Mouse (Mus musculus): Measurements from ENCODE around the gene Bsn. TPM values are rescaled to one million over a fixed set of nuclear protein-coding genes. Genes with fewer than 3 reads are reported as not detected.
A peak's percentile ranks its signal among the peaks of the same experiment; 100 is the strongest.

Bsn gene
- polyA plus RNA-seq, 1 experiment from 2014 or later = 0.89 TPM

DNA sequence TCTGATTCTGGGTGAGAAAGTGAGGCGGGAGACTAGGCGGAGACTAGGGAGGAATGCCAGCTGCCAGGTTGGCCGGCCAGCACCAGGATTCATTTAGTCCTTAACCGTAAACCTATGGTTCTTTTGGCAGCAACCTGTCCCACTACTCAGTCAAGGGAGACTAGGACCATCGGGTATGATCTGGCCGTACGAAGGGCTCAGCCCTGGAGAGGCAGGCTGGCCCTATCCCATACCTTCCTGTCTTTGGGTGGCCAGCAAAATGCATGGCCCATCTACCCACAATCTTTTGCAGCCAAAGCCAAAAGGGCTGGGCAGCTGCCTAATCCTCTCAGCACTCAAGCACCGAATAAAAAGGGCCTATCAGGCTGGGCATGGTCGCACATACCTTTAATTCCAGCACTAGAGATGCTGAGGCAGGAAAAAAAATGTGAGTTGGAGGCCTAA, 117.7 kb downstream of the Bsn start:
- no peaks in the 10 kb centered on the region for H3K9me3 ChIP-seq
- H3K4me2 ChIP-seq (replicated peaks) = no peak overlapping the region
- H3K27ac ChIP-seq = no peak overlapping the region
- H3K36me3 ChIP-seq = peaks cover 42% of the 10 kb centered on the region
- H3K4me3 ChIP-seq = no peak overlapping the region
- 0 out of 2 replicates have a peak overlapping the region, but pooled peaks have one; percentile 1 for H3K9ac ChIP-seq
- ATAC-seq (ENCODE audit: low FRiP score, low read depth) = no peak
- WGBS = 56% methylated on average over 9 of the region's 9 CpGs
- H3K27me3 ChIP-seq = no peaks in the 10 kb centered on the region
- H3K4me1 ChIP-seq = no peaks in the 10 kb centered on the region

DNA sequence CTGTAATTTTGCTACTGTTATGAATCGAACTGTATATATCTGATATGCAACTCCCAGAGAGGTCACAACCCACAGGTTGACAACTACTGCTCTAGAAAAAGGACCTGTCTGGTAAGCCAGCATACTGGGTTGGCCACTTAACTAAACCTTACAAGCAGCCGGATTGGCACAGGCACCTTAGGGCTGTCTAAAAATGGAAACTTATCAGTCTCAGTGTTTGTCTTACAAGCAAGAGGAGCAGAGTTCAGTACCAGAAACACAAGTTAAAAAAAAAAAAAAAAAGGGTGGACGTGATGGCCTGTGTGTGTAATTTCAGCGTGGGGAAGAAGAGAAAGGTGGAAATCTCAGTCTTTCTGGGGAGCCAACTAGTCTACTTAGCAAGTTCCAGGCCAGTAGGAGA, 118.4 kb downstream of the Bsn start:
- ATAC-seq (ENCODE audit: low FRiP score, low read depth) = no peak
- Histone ChIP-seq H3K27me3 (no peaks in the 10 kb centered on the region), H3K4me1 (no peaks in the 10 kb centered on the region), H3K27ac (no peak overlapping the region), H3K9ac (no peak overlapping the region), H3K4me2 (replicated peaks) (no peak overlapping the region), H3K36me3 (peaks cover 43% of the 10 kb centered on the region), H3K9me3 (no peaks in the 10 kb centered on the region), H3K4me3 (no peak overlapping the region)
- WGBS = 85% methylated on average over 4 of the region's 4 CpGs

DNA sequence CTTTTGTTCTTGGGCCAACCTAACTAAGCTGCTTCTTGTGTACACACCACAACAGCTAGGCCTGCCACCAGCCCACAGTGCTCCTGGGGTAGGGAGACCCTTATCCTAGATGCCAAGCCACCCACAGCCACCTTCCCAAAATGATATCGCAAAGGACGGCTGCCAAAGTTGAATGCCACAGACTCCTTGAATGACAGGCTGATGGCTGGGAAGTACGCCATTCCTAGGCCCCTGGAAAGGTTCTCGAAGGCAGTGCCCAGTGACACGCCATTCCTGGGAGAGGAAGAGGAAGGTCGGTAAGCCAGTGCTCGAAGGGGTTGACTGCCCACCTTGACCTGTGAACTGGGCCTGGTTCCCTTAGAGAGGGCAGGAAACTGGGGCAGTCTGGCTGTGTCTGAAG, 120.7 kb downstream of the Bsn start:
- WGBS = 86% methylated on average over 7 of the region's 7 CpGs
- no peak for ATAC-seq (ENCODE audit: low FRiP score, low read depth)
- H3K36me3 ChIP-seq = peaks cover 49% of the 10 kb centered on the region

DNA sequence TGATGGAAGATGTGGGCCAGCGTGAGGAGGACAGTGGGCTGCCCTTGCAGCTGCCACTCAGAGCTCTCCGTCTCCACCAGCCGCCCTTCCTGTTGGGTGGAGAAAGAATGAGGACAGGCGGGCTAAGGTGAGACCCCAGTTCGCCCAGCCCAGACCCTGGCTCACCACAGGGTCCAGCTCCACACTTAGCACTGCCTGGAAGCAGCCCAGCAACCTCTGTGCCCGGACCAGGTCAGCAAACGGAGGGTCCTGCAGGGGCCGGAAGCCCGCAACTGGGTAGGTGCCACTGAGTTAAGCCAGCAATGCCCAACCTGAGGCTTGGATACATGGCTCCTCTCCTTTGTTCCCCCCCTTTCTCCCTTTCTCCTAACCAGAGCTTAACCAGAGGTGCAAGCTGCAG, 121.2 kb downstream of the Bsn start:
- H3K4me3 ChIP-seq = no peak overlapping the region
- no peaks in the 10 kb centered on the region for H3K9me3 ChIP-seq
- no peak for ATAC-seq (ENCODE audit: low FRiP score, low read depth)
- no peaks in the 10 kb centered on the region for H3K27me3 ChIP-seq
- H3K36me3 ChIP-seq = peaks cover 54% of the 10 kb centered on the region
- WGBS = 90% methylated on average over 9 of the region's 9 CpGs
- H3K4me2 ChIP-seq (replicated peaks) = no peak overlapping the region
- no peak overlapping the region for H3K9ac ChIP-seq
- H3K4me1 ChIP-seq = no peaks in the 10 kb centered on the region
- H3K27ac ChIP-seq = no peak overlapping the region

More for the DNA sequence above, 120.7 kb downstream of the Bsn start:
- Histone ChIP-seq H3K4me3 (no peak overlapping the region), H3K9me3 (no peaks in the 10 kb centered on the region), H3K4me2 (replicated peaks) (no peak overlapping the region), H3K27ac (no peak overlapping the region), H3K27me3 (no peaks in the 10 kb centered on the region), H3K9ac (no peak overlapping the region), H3K4me1 (no peaks in the 10 kb centered on the region)

DNA sequence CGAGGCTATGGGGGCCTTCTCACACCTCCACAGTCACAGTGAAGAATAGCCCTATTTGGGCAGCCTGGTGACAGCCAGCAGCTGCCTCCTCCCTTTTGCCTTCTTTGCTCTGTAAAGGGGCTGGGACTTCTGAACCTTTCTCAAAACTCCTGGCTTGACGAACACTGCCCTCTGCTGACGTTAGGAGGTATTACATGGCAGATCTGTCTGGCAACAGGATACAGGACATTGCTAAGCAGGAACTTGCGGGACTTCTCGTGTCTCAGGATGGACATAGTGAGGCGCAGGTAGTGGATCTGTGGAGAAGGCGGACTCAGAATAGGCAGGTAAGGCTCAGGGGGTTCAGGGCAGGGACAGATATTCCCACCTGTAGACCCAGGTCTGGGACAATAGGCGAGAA, 122.3 kb downstream of the Bsn start:
- H3K27me3 ChIP-seq = no peaks in the 10 kb centered on the region
- 16% methylated on average over 8 of the region's 8 CpGs for WGBS
- H3K4me2 ChIP-seq (replicated peaks) = no peak overlapping the region
- no peaks in the 10 kb centered on the region for H3K4me1 ChIP-seq
- H3K36me3 ChIP-seq = peaks cover 65% of the 10 kb centered on the region
- no peak overlapping the region for H3K9ac ChIP-seq
- ATAC-seq (ENCODE audit: low FRiP score, low read depth) = peak; percentile 32; the same call in 1 of the 2 replicates
- H3K4me3 ChIP-seq = no peak overlapping the region
- no peak overlapping the region for H3K27ac ChIP-seq
- no peaks in the 10 kb centered on the region for H3K9me3 ChIP-seq

DNA sequence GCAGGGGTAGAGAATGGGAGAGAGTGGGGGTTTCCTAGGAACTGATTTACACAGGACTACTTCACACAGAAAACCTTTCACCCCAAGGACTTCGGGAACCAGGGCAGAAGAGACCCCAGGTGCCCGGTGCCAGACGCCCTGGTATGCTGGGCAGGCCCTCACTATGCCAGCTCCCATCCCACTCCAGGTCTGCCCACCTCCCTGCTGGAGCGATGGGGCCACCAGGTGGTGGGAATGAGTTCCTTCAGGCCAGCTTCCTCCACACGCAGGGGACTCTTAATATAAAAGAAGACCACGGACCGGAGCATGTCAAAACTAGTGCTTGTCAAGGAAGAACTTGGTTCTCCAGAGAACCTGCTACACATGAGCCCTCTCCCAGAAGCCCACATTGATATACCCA, 123.0 kb downstream of the Bsn start:
- WGBS = 81% methylated on average over 7 of the region's 7 CpGs

DNA sequence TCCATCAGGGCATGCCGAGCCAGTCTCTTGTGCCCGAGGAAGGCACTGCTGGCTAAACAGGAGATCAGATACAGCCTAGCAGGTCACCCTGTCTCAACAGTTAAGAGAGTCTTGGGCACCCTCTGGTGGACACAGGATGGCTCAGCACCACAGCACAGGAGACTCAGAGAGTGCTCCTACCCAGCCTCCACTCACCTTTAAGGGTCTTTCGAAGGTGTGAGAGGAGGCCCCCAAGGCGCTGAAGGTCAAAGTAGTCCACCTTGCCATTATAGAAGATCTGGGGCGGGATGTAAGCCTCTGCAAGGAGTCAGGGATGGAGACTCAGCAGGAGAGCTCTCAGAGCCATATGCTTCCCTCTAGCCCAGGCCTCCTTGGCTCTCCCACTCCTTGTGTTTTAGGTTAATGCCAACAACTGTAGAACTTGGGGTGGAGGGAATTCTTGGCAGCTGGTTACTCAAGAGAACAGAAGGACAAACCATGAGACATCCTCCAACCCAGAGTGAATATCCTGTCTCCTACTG, 124.6 kb downstream of the Bsn start:
- H3K27me3 ChIP-seq = no peaks in the 10 kb centered on the region
- H3K9me3 ChIP-seq = no peaks in the 10 kb centered on the region
- peaks cover 72% of the 10 kb centered on the region for H3K36me3 ChIP-seq
- ATAC-seq (ENCODE audit: low FRiP score, low read depth) = no peak
- H3K9ac ChIP-seq = no peak overlapping the region
- no peak overlapping the region for H3K27ac ChIP-seq
- no peak overlapping the region for H3K4me2 ChIP-seq (replicated peaks)
- H3K4me1 ChIP-seq = no peaks in the 10 kb centered on the region
- 48% methylated on average over 5 of the region's 5 CpGs for WGBS
- no peak overlapping the region for H3K4me3 ChIP-seq

More for the DNA sequence above, 123.0 kb downstream of the Bsn start:
- Histone ChIP-seq H3K9me3 (no peaks in the 10 kb centered on the region), H3K4me1 (no peaks in the 10 kb centered on the region), H3K4me2 (replicated peaks) (no peak overlapping the region), H3K36me3 (peaks cover 70% of the 10 kb centered on the region), H3K9ac (no peak overlapping the region), H3K27me3 (no peaks in the 10 kb centered on the region), H3K4me3 (no peak overlapping the region), H3K27ac (no peak overlapping the region)
- no peak for ATAC-seq (ENCODE audit: low FRiP score, low read depth)

DNA sequence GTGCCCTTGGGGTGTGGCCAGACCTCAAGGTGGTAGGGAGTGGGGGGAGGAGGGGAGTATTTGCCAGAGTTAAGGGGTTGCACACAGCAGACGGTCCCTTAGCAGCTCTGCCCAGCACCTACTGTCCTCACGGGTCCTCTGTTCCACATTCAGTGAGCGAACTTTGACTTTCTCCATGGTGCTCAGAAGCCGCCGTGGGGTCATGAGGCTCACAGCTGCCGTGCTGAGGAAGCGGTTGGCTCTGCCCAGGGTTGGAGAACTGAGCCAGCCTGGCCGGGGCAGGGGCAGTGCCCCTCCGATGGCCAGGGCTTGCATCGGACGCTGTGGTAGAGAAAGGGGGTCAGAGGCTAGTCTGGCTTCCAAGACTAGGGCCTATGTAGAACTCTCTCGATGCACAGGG, 126.8 kb downstream of the Bsn start:
- peaks cover 71% of the 10 kb centered on the region for H3K36me3 ChIP-seq
- WGBS = 87% methylated on average over 12 of the region's 12 CpGs

DNA sequence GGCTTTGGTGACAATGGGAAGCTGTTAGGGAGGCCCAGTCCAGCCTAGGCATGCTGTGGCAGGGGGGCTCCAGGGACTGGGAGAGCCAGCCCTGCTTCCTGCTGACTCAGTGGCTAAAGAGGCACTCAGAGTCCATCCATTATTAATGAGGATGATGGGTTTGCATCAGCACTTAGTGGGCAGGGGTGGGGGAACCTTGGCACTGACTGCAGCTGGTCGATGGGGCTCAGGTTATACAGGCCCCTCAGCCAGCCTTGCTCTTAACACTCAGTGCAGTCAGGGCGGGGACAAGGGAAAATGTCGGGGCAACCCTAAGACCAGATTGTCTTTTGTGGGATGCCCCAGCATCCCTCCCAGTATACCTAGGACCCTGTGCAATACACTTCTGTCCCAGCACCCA, 128.0 kb downstream of the Bsn start:
- H3K9ac ChIP-seq = no peak overlapping the region; the same call in 1 of the 2 replicates
- WGBS = 74% methylated on average over 3 of the region's 3 CpGs
- no peak overlapping the region for H3K4me3 ChIP-seq
- ATAC-seq (ENCODE audit: low FRiP score, low read depth) = no peak
- no peaks in the 10 kb centered on the region for H3K27me3 ChIP-seq
- peaks cover 76% of the 10 kb centered on the region for H3K36me3 ChIP-seq
- no peak overlapping the region for H3K27ac ChIP-seq
- H3K4me2 ChIP-seq (replicated peaks) = no peak overlapping the region
- H3K9me3 ChIP-seq = no peaks in the 10 kb centered on the region
- H3K4me1 ChIP-seq = no peaks in the 10 kb centered on the region

More for the DNA sequence above, 126.8 kb downstream of the Bsn start:
- Histone ChIP-seq H3K9ac (no peak overlapping the region), H3K4me3 (no peak overlapping the region), H3K27ac (no peak overlapping the region), H3K27me3 (no peaks in the 10 kb centered on the region), H3K4me2 (replicated peaks) (no peak overlapping the region), H3K4me1 (no peaks in the 10 kb centered on the region), H3K9me3 (no peaks in the 10 kb centered on the region)
- no peak for ATAC-seq (ENCODE audit: low FRiP score, low read depth)

DNA sequence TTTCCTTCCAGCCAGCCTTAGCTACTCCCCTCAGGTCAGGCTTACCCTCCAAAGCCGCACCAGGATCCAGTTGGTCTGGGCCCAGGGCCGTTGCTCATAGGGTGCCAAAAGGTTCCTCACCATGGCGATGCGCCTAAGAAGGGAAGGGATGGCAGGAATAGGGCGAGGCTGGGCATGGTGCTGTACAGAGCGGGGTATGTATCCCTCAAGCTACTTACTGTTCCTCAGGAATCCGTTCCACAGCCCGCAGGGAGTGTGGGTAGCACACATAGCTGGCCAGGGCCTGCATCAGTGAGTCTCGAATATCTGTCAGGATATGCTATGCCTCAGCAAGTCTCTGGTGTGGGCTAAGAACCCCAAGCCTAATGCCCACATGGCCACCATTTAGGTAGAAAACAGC, 131.9 kb downstream of the Bsn start:
- Histone ChIP-seq H3K4me3 (no peak overlapping the region), H3K4me1 (peaks cover 4% of the 10 kb centered on the region), H3K9ac (no peak overlapping the region), H3K4me2 (replicated peaks) (no peak overlapping the region), H3K27ac (no peak overlapping the region), H3K27me3 (no peaks in the 10 kb centered on the region), H3K9me3 (no peaks in the 10 kb centered on the region), H3K36me3 (peaks cover 95% of the 10 kb centered on the region)
- ATAC-seq (ENCODE audit: low FRiP score, low read depth) = no peak
- 93% methylated on average over 9 of the region's 9 CpGs for WGBS

DNA sequence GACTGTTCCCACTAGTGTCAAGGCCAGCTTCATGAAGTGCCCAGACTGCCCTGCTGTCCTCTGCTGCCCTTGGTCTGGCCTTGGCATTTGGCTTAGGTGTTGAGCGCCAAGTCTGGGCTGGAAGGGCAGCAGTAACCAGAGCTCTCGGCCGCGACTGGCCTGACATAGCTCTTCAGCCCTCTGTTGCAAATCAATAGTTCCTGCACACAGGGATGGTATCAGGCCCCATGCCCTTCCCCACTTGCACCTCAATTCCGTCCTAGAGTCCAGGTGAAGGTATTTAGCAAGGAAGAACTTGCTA, 133.0 kb downstream of the Bsn start:
- no peak for ATAC-seq (ENCODE audit: low FRiP score, low read depth)
- Histone ChIP-seq H3K4me2 (replicated peaks) (no peak overlapping the region), H3K9ac (no peak overlapping the region), H3K36me3 (peaks cover 88% of the 10 kb centered on the region), H3K4me3 (no peak overlapping the region), H3K27ac (no peak overlapping the region), H3K27me3 (no peaks in the 10 kb centered on the region), H3K9me3 (no peaks in the 10 kb centered on the region), H3K4me1 (peaks cover 14% of the 10 kb centered on the region)
- 88% methylated on average over 5 of the region's 5 CpGs for WGBS

DNA sequence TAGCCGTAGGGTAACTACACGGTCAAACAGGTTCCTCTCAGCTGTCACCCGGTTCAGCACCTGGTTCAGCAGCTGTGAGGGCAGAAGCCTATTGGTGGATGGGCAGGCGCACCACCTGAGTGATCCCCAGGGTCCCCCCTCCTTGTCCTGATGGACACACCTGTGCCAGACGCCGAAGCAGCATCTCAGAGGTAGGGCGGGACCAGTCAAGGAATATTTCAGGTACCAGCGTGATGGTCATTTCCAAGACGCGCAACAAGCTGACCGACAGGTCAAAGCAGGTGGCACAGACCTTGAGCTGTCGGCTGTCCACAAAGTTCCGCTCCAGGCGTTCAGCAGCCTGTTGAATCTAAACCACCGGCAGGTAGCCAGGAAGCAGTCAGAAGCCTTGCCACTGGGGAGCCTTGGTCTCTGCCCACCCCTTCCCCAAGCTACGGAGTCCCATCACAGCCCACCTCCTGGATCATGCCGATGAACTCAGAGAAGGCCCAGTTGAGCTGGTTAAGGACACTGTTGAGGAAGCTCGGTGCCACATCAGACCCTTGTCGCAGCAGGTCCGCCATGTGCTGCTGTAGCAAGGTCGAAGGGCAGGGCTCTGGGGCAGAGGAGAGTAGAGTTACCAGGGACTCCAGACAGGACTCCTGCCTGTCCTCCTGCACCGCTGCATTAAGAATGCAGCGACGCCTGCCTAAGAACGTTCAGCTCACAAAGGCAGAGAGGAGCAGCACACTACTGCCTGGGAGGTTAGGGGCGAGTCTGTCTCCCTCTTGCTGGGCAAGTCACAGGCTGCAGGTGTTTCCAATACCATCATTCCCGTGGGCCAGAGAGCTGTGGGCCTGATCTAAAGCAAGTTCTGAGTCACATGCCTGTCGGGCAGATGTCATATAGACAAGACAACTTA, 133.6 kb downstream of the Bsn start:
- 78% methylated on average over 28 of the region's 28 CpGs for WGBS
- no peak overlapping the region for H3K4me3 ChIP-seq

More for the DNA sequence above, 133.6 kb downstream of the Bsn start:
- H3K4me1 ChIP-seq = peaks cover 15% of the 10 kb centered on the region
- no peak overlapping the region for H3K9ac ChIP-seq
- H3K4me2 ChIP-seq (replicated peaks) = no peak overlapping the region
- no peak for ATAC-seq (ENCODE audit: low FRiP score, low read depth)
- H3K27me3 ChIP-seq = no peaks in the 10 kb centered on the region
- H3K27ac ChIP-seq = no peak overlapping the region
- no peaks in the 10 kb centered on the region for H3K9me3 ChIP-seq
- peaks cover 88% of the 10 kb centered on the region for H3K36me3 ChIP-seq
